Mouse (Mus musculus): ENCODE results near the gene Gm36079. TPM values are rescaled to one million over a fixed set of nuclear protein-coding genes. Genes with fewer than 3 reads are reported as not detected.

The Gm36079 gene
- polyA plus RNA-seq (2017; shearing (Covaris generic)) = not detected

GRCm38 (mm10) chr13:120026911-120027310 is at the start of gene Gm36079:
TSS of gene Gm36079 (minus strand) at chr13:120027011.

GRCm38 (mm10) chr13:120052085-120052484 is 25.3 kb upstream of the Gm36079 start, which contains the start of gene Gm21188:
TSS of gene Gm21188 (minus strand) at chr13:120052194.

Other genes with a start within 250 kb of the Gm36079 start
- 53.2 TPM for gene Zfp131, start 236.1 kb downstream of the Gm36079 start, polyA plus RNA-seq (2017; shearing (Covaris generic))
- gene AF067063, start 196.8 kb downstream of the Gm36079 start, polyA plus RNA-seq (2017; shearing (Covaris generic)) = not detected
- gene D13Ertd608e, start 191.0 kb downstream of the Gm36079 start, polyA plus RNA-seq (2017; shearing (Covaris generic)) = not detected
- not detected for gene Tcstv1, start 132.2 kb downstream of the Gm36079 start, polyA plus RNA-seq (2017; shearing (Covaris generic))
- not detected for gene Gm21761, start 97.7 kb downstream of the Gm36079 start, polyA plus RNA-seq (2017; shearing (Covaris generic))
- gene B020031M17Rik, start 76.2 kb downstream of the Gm36079 start, polyA plus RNA-seq (2017; shearing (Covaris generic)) = not detected
- gene Gm21188, start 25.2 kb upstream of the Gm36079 start, polyA plus RNA-seq (2017; shearing (Covaris generic)) = not detected
- not detected for gene Gm20767, start 113.2 kb upstream of the Gm36079 start, polyA plus RNA-seq (2017; shearing (Covaris generic))
- not detected for gene Gm21818, start 145.4 kb upstream of the Gm36079 start, polyA plus RNA-seq (2017; shearing (Covaris generic))
- gene Gm21762, start 188.9 kb upstream of the Gm36079 start, polyA plus RNA-seq (2017; shearing (Covaris generic)) = not detected
- not detected for gene Gm21731, start 212.1 kb upstream of the Gm36079 start, polyA plus RNA-seq (2017; shearing (Covaris generic))
- gene AF067061, start 236.1 kb upstream of the Gm36079 start, polyA plus RNA-seq (2017; shearing (Covaris generic)) = not detected

Data from naive thymus-derived CD4-positive, alpha-beta T cell, adult 5 months (primary cell).